Mouse (Mus musculus) megakaryocyte-erythroid progenitor cell, adult 5-6 weeks (primary cell): ENCODE measurements around the gene Ostm1. TPM values are rescaled to one million over a fixed set of nuclear protein-coding genes. Genes with fewer than 3 reads are reported as not detected.

Experiments
- ATAC-seq: replicated peaks from 2 replicates; pipeline ENCODE4 v1.8.0; 2016; ENCODE audit warnings: mild to moderate bottlenecking, inconsistent platforms; ENCODE audit not compliant: severe bottlenecking, poor library complexity, low FRiP score, low TSS enrichment
- total RNA-seq, 2 experiments: library from RNA; stranded (forward) in 1 of 2; stranded (reverse) in 1 of 2; fragments of 200-1000, 215-1000 nt in 1 of 2; fragments of >200 nt in 1 of 2; fragmentation: Nextera tagmentation in 1 of 2; gene quantifications; 2 replicates each; pipeline ENCODE4 v1.2.3; 2014 to 2017

The Ostm1 gene
- total RNA-seq, 2 experiments from 2014 or later, result 20.9 to 48.7 TPM

DNA sequence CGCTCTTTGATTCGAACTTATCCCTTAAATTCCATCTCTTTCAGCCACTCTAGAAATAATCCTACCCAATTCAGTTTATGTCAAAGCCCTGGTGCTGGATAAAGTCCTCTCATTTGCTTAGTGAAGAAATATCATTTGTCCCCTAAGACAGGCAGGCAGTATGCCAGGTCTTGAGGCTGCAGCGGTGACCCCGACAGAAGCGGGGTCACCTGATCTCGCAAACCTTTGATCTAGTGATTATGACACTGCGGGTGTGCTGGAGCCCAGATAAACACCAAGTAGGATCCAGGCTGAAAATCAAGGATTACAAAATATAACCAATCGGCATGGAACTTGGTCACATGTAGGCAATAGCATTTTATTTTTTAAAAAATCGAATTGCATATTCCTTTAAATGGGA lies 131.1 kb downstream of the Ostm1 start:
- ATAC-seq, result no peak

DNA sequence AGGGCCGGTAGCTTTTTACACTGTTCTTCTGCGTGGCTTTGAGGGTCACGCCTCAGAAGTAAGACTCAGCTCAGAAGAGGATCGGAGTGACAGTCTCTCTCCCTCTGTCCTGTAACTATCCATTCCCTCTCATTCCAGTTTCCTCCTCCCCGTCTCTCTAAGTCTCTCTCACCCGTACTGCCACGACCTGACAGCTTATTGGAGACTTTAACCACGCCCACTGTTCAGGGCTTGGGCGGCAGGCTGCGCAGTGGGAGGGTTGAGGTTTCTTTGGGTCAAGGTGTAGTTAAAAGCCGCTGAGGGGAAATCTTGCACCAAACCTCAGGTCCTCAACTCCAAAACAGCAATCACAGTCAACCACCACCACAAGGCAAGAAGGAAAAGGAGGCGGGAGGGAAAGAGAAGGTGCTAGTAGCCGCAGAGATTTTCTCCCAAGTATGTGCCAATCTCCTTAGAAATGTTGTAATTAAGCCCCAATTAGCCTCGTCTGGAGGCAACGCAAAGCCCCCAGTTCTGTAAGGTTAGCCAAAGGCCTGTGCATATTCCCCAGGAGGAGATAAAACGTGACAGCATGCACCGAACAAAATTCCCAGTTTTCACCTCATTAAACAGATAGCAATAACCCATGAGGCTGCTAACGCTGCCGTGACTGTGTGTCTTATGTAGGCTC lies 131.9 kb downstream of the Ostm1 start:
- no peak for ATAC-seq

DNA sequence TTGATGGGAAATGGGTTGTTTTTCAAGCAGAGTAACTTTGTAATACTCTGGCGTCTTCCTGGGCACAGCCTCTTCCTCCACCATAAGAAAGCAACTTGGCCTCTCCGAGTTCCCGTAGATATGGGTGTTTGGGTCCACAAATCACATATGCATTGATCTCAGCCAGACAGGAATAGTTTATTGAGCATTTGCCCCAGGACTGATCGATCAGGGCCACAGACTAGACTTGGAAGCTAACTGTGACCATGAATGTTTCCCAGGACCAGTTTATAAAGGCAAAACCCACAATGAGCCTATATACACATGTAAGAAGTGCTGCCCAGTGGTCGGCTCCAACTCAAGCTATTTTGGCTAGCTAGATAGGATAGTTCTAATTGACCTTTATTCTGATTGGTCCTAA lies 138.5 kb downstream of the Ostm1 start:
- no peak for ATAC-seq

DNA sequence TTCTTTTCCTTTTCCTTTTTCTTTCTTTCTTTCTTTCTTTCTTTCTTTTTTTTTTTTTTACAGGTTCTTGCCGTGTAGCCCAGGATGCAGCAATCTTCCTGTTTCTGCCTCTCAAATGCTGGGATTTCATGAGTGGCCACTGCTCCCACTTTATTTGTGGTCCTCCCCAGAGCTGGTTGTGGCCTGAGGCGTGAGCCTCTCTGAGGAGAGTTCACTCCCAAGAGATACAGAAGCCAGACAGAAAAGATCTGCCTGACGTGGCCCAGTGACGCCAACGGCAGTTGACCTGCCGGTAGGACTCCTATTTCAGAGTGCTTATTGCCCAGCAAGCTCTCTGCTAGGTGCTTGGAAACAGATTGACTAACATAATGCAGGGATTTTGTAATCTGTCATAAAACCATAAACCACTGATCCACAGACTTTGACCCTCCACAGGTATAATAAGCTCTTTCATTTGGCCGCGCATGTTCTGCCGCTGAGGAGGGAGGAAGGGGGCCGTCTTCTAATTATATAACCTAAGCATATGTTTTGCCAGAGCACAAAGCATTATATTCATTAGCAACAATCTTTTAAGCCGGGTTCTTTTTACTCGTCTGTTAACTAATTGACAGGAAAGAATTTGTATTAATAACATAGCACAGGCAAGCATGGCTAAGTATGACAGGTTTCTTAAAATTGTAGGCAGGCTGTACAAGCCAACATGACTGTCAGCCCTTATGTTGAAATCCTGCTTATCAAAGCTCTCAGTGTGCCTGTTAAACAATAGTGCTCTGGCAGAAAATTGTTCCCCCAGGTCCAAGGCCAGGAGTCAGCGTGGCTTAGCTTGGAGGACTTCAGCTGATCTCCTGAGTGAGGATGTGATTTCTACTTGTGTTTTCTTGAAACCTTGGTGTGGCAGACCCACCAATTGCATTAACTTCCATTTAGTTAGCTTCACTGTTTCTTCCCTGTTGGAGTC lies 139.9 kb downstream of the Ostm1 start:
- no peak for ATAC-seq

DNA sequence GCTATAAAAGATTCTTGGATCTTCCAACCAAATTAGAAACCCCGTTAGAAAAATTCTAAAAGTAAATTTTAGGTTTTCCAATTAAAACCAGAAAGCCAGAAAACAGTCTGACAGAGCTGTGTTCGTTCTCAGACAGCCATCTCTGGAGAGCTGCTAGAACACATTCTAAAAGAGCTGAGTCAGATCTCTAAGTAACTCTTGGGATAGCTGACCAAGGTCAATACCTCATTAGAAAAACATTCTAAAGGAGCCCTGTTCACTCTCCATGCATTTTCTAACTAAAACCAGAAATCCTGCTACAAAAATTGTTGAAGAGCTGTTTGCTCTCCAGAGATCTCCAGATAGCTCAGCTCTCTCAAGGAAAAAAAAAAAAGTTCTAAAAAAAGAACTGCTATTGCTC lies 146.0 kb downstream of the Ostm1 start:
- no peak for ATAC-seq

DNA sequence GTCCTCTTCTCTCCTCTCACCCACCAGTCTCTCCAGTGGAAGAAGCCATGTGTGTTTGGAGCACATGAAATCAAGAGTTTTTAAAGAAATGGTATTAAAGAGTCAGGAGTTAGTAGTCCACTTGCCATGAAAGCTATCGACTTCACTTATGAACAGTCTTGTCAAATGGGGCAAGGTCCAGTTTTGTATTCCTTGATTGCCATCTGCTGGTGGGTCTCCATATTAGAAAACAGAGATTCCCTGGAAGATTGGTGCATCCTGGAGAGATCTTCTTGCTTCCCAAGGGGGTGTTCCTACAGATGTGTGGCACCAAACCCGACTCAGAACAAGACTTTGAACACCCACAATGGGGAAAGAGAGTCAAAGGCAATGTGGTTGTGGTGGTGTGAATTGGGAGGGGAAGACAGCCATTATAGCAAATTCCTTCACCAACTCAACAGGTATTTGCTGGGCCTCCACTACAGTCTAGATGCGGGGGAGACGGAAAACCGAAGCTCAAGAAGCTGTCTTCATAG lies 151.0 kb downstream of the Ostm1 start:
- no peak for ATAC-seq

DNA sequence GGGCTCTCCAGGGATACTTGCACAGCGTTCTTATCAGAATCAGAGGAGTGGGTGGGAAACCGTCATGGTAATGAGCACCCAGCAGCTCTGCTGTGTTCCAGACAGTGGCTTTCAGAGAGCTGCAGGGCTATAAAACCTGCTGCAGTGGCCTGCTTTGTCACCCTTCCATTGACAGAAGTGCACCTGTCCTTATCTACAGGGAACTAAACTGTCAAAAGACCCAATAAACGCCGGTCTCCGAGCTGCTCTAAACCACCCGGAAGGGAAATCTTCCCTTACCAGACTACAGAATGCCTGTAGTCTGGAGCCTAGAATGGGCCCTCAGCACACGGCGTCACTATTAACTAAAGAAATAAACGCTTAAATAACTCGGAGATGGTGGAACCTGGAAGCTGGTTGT lies 168.2 kb downstream of the Ostm1 start:
- no peak for ATAC-seq

Other genes with a start within 250 kb of the Ostm1 start
- gene Afg1l, start 105.3 kb upstream of the Ostm1 start, total RNA-seq (2014; fragmentation: Nextera tagmentation), result 3.4 and 5.9 TPM in 2 replicates
- gene Afg1l, start 105.3 kb upstream of the Ostm1 start, total RNA-seq (2017), result 5.0 and 8.9 TPM in 2 replicates
- 281 and 293 TPM in 2 replicates for gene Snx3, start 81.8 kb upstream of the Ostm1 start, total RNA-seq (2014; fragmentation: Nextera tagmentation)
- 83.3 and 144 TPM in 2 replicates for gene Snx3, start 81.8 kb upstream of the Ostm1 start, total RNA-seq (2017)
- not detected in 2 replicates for gene Nr2e1, start 190 bp upstream of the Ostm1 start, total RNA-seq (2014; fragmentation: Nextera tagmentation)
- gene Nr2e1, start 190 bp upstream of the Ostm1 start, total RNA-seq (2017), result not detected in 2 replicates
- 25.6 and 29.3 TPM in 2 replicates for gene Sec63, start 177.7 kb downstream of the Ostm1 start, total RNA-seq (2014; fragmentation: Nextera tagmentation)
- 17.5 and 39.9 TPM in 2 replicates for gene Sec63, start 177.7 kb downstream of the Ostm1 start, total RNA-seq (2017)